Mouse (Mus musculus) liver, embryonic 12.5 days (tissue): ENCODE results near the gene Pax8. TPM values are rescaled to one million over a fixed set of nuclear protein-coding genes. Genes with fewer than 3 reads are reported as not detected.

Experiments used
- ATAC-seq: fragments of 200-750 bp; cut with Nextera tagmentation; 2 replicates; pipeline ENCODE4 v1.8.0; 2017; ENCODE audit warnings: moderate number of reproducible peaks, mild to moderate bottlenecking, moderate library complexity
- H3K27ac ChIP-seq: fragments of 300-500 bp; sonication (generic); 2 replicates; pipeline ENCODE4 v1.5.1; 2016; ENCODE audit warnings: mild to moderate bottlenecking
- H3K27me3 ChIP-seq: fragments of 300-500 bp; sonication (generic); replicated peaks from 2 replicates; pipeline ENCODE4 v1.6.1; 2016; ENCODE audit warnings: mild to moderate bottlenecking, moderate library complexity
- H3K36me3 ChIP-seq: fragments of 300-500 bp; sonication (generic); 2 replicates; pipeline ENCODE4 v1.6.1; 2016; ENCODE audit warnings: mild to moderate bottlenecking, moderate library complexity
- H3K4me1 ChIP-seq: fragments of 300-500 bp; sonication (generic); 2 replicates; pipeline ENCODE4 v1.6.1; 2016
- H3K4me2 ChIP-seq: fragments of 300-500 bp; sonication (generic); 2 replicates; pipeline ENCODE4 v1.6.1; 2016; ENCODE audit warnings: mild to moderate bottlenecking, moderate library complexity
- H3K4me3 ChIP-seq: fragments of 300-500 bp; sonication (generic); 2 replicates; pipeline ENCODE4 v1.5.1; 2016; ENCODE audit warnings: mild to moderate bottlenecking, moderate library complexity
- H3K9ac ChIP-seq: fragments of 300-500 bp; sonication (generic); 2 replicates; pipeline ENCODE4 v1.6.1; 2016; ENCODE audit warnings: mild to moderate bottlenecking, moderate library complexity
- H3K9me3 ChIP-seq: fragments of 300-500 bp; sonication (generic); replicated peaks from 2 replicates; pipeline ENCODE4 v1.6.1; 2016; ENCODE audit warnings: mild to moderate bottlenecking, moderate library complexity
- WGBS: fragments of 180-500 bp; shearing (Covaris S2); methylation state at CpG from one replicate; pipeline ENCODE4 v1.1.7; 2016; ENCODE audit not compliant: insufficient replicate concordance; 5-methylcytosine and 5-hydroxymethylcytosine counted together
- polyA plus RNA-seq: library from polyadenylated mRNA; unstranded; fragments of >200 nt; fragmentation: Nextera tagmentation; extraction: Ambion mirVana; gene quantifications from 2 replicates; pipeline ENCODE4 v1.2.1, GENCODE M21; 2016

The Pax8 gene
- polyA plus RNA-seq, 1 experiment from 2014 or later = not detected

DNA sequence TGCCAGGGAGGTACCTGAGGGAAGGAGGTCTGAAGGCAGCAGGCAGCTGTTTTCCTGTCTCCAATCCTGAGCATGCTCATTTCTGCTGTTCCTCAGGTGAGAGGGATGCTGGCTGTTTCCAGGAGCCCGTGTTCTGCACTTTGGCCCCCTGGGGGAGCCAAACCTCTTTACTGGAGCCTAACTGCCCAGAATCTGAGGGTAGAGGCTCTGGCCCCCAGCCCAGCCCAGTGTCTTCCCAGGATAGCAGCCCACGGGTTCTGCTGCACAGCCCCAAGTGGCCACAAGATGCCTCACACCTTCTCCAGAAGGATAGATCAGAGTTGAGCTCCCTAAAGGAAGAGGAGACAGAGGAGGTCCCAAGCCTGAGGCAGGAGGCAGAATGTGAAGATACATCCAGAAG is 78.3 kb downstream of the Pax8 start:
- no peak for ATAC-seq
- H3K4me1 ChIP-seq = no peaks in the 10 kb centered on the region
- H3K4me3 ChIP-seq = no peak overlapping the region
- no peak overlapping the region for H3K27ac ChIP-seq
- H3K4me2 ChIP-seq = no peak overlapping the region
- no peak overlapping the region for H3K9ac ChIP-seq
- no peaks in the 10 kb centered on the region for H3K27me3 ChIP-seq
- whole genome bisulfite sequencing = 41% methylated on average over 2 of the region's 2 CpGs
- peaks cover 86% of the 10 kb centered on the region for H3K36me3 ChIP-seq
- no peaks in the 10 kb centered on the region for H3K9me3 ChIP-seq

DNA sequence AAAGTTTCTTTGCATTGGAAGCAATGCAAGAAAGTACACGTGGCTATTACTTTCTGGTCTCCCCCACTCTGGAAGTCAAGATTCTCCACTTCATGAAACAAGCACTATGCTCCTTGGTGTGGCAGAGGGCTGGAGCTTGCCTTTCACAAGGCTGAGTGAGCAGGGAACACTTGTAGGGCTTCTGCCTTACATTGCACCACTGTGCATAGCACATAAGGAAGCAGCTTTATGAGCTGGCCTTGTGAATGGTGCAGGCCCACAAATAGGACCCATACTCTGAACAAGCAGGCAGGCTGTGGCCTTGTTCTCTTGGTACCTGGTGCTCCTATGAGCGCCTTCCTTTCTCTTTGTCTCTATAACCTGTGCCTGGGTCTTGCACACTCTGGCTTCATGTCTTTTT is 82.1 kb downstream of the Pax8 start:
- no peak overlapping the region for H3K9ac ChIP-seq
- no peak overlapping the region for H3K4me3 ChIP-seq
- no peaks in the 10 kb centered on the region for H3K9me3 ChIP-seq
- peaks cover 61% of the 10 kb centered on the region for H3K36me3 ChIP-seq
- peaks cover 23% of the 10 kb centered on the region for H3K4me1 ChIP-seq
- 66% methylated on average over 2 of the region's 2 CpGs for WGBS
- no peaks in the 10 kb centered on the region for H3K27me3 ChIP-seq
- no peak overlapping the region for H3K27ac ChIP-seq
- no peak overlapping the region for H3K4me2 ChIP-seq
- ATAC-seq = no peak

DNA sequence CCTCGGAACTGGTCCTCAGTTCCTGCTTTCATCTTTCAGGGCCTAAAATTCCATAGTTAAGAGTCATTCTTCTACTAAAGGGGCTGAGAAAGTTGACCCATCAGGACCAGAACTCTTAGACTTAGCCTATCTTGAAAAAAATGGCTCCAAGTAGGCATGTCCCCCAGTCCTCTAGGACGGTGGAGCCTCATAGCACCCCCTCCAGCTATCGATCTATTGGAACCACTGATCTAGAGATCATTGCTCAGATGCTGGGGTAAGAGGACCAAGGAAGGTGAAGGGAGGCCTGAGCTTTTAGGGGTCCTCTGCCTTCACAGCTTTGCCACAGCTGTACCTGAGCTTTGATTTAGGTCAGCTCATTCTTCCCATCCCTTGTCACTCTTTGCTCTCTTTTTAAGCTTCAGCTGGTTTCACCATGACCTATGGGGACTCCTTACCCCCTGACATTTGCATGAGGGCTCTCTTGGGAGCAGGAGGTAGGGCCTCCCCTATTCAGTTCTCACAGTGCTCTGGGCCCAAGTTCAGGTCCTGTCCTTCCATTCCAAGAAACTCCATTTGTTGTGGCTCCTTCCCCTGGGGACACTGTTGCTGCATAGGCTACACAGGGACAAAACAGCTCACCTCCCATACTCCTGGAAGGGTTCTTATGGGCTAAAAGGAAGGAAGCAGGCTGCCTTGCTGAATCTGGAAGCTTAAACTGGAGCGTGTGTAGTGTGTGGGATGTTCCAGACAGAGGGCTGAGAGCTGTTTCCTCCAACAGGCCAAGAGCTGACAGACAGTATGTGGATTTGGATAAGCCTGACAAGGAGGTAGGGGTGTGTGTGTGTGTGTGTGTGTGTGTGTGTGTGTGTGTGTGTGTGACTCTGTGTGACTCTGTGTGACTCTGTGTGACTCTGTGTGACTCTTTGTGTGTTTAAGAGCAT is 87.8 kb downstream of the Pax8 start:
- Histone ChIP-seq H3K27me3 (no peaks in the 10 kb centered on the region), H3K27ac (no peak overlapping the region), H3K4me1 (peaks cover 78% of the 10 kb centered on the region), H3K4me2 (peak overlapping the region; percentile 78), H3K9me3 (no peaks in the 10 kb centered on the region), H3K36me3 (peaks cover 16% of the 10 kb centered on the region; the same call in 1 of the 2 replicates), H3K4me3 (peak overlapping the region; percentile 64), H3K9ac (0 out of 2 replicates have a peak overlapping the region, but pooled peaks have one; percentile 71)
- WGBS = 51% methylated on average over 4 of the region's 4 CpGs
- no peak for ATAC-seq

DNA sequence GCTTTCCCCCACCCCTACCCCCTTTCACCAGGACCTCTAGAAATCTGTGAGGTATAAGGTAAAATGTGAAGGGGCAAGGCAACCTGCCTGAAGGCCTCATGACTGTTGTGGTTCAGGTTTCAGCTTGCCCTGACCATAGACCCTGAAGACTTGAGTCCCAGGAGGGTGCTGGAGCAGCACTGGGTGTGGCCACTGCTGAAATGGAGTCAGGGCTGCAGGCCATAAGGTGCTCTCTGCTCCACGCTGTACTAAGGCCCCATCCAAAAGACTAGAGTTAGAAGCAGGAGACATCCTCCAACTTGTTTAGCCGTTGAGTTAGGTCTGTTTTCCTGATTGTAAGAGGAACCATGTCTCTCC is 88.5 kb downstream of the Pax8 start:
- ATAC-seq = no peak
- 35% methylated on average over 2 of the region's 2 CpGs for WGBS
- Histone ChIP-seq H3K27ac (peak overlapping the region; percentile 90), H3K36me3 (peaks cover 11% of the 10 kb centered on the region; the same call in 1 of the 2 replicates), H3K4me1 (peaks cover 82% of the 10 kb centered on the region), H3K4me3 (peak overlapping the region; percentile 64), H3K4me2 (peak overlapping the region; percentile 78), H3K9ac (peak overlapping the region; percentile 71), H3K9me3 (no peaks in the 10 kb centered on the region), H3K27me3 (no peaks in the 10 kb centered on the region)

DNA sequence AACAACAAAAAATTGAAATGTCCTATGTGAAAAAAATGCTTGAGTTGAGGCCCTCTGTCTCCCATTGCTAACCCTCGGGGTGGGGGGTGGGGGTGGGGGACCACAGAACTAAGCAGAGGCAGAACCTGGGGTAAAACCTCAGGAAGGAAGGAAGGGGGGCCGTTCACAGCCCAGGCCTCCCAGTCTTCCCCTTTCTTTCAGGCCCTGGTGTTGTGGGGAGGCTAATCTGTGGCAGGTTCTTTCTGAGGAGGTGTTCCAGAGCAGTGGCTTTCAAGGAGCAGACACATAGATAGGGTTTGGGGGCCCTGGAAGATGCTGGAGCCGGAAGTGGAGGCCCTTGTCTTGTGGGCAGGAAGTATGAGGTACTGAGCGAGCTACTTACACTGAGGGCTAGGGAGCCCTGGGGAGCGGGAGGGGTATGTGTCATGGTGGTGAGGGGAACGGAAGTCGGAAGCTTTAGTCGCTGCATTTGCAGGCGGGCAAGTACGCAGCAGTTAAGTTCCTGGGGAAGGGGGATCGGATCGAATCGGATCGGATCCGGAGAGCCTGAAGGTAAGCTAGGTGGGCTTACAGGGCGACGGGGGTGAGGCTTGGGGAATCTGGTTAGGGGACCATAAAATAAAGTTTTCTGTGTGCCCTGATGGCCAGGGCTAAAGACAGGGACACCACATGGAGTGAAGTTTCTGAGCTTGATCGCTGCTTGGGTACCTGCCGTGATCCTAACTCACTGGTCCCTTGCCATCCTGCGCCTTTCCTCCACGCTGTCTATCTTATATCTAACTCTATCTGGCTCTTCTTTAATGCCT is 89.0 kb downstream of the Pax8 start:
- peak; percentile 50 for ATAC-seq
- Histone ChIP-seq H3K9me3 (no peaks in the 10 kb centered on the region), H3K27me3 (no peaks in the 10 kb centered on the region), H3K27ac (peak overlapping the region; percentile 90), H3K9ac (peak overlapping the region; percentile 71), H3K4me1 (peaks cover 82% of the 10 kb centered on the region), H3K36me3 (peaks cover 10% of the 10 kb centered on the region; the same call in 1 of the 2 replicates), H3K4me3 (peak overlapping the region; percentile 64), H3K4me2 (peak overlapping the region; percentile 78)
- WGBS = 20% methylated on average over 21 of the region's 21 CpGs

DNA sequence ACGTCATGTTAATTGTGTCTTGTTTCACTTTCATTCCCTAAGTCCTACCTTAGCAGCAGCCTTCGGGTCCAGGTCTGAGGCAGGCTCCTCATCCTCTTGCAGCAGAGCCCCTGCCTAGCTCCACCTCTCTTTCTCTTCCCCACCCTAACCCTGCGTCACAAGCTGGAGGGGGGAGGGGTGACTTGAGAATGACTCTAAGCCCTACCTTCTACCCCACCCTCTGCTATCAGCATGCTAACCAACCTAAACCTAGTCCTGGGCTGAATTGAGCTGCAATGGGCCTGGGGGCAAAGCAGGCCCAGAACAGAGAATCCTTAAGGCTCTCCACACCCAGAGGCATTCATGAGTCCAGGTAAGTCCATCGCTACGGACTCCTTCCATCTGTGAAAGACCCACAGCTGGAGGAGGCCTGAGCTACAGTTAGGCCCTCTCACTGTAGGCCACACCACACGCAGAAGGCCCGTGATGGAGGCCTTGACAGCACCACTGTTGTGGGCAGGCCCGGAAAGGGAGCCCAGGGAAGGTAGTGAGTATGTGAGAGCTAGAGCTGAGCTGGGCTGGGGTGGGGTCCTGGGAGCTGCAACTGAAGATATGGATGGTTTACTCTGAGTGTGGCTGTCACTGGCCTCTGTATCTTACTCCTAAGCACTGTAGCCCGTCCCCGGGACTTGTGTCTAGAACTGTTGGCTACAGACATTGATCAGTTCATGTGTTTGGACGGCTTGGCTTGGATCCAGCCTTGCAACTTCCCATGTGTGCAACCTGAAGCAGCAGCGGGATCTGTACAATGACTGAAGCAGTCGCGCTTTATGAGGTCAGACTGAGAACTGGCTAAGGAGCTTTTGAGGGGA is 90.1 kb downstream of the Pax8 start:
- H3K4me2 ChIP-seq = peak overlapping the region; percentile 78

DNA sequence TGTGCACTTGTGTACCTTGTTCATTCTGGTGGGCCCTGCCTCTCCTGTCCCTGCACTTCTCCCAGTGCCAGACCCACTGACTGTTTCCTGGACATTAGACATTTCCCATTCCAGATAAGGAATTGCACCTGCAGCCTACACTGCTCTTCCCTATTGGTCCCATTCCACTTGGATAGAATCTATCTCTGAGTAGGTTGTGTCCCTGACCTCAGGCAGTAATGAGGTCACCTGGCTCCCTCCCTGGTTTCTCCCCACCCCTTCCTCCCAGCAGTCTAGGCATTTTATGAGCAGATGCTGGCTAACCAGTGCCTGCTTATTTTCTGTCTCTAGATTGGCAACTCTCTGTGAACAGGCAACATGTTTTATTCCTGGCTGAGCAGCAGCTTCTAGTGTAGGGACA is 91.0 kb downstream of the Pax8 start:
- H3K9me3 ChIP-seq = no peaks in the 10 kb centered on the region
- peak overlapping the region; percentile 78 for H3K4me2 ChIP-seq
- peaks cover 2% of the 10 kb centered on the region; the same call in 1 of the 2 replicates for H3K36me3 ChIP-seq
- H3K4me1 ChIP-seq = peaks cover 72% of the 10 kb centered on the region
- H3K9ac ChIP-seq = no peak overlapping the region
- no peak for ATAC-seq
- H3K27me3 ChIP-seq = no peaks in the 10 kb centered on the region
- no peak overlapping the region; the same call in 1 of the 2 replicates for H3K27ac ChIP-seq
- H3K4me3 ChIP-seq = no peak overlapping the region

More for the DNA sequence above, 90.1 kb downstream of the Pax8 start:
- Histone ChIP-seq H3K9ac (peak overlapping the region; percentile 71), H3K4me3 (peak overlapping the region; percentile 64), H3K27ac (peak overlapping the region; percentile 90), H3K36me3 (peaks cover 5% of the 10 kb centered on the region; the same call in 1 of the 2 replicates), H3K4me1 (peaks cover 80% of the 10 kb centered on the region), H3K9me3 (no peaks in the 10 kb centered on the region), H3K27me3 (no peaks in the 10 kb centered on the region)
- ATAC-seq = peak; percentile 94
- WGBS = 33% methylated on average over 14 of the region's 14 CpGs

DNA sequence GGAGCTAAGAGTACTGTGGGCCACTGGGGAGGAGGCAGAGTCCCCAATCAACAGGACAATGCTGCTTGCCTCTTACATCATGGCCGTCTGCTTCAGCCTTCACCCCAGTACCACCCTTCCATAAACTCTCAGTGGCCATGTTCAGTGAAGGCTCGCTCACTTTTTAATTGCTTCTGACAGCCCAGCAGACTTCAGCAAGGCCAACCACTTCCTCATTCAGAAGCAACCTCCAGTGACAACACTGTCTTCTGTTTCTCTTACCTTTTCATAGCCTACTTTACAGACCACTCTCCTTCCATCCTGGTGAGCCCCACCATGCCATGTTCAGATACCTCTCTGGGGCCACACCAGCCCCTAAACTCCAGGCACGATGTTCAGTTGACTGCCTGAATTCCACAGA is 91.8 kb downstream of the Pax8 start:
- H3K4me1 ChIP-seq = peaks cover 72% of the 10 kb centered on the region
- H3K9me3 ChIP-seq = no peaks in the 10 kb centered on the region
- no peak overlapping the region for H3K4me3 ChIP-seq
- ATAC-seq = no peak
- H3K36me3 ChIP-seq = no peaks in the 10 kb centered on the region
- H3K27ac ChIP-seq = no peak overlapping the region
- no peaks in the 10 kb centered on the region for H3K27me3 ChIP-seq
- no peak overlapping the region for H3K9ac ChIP-seq
- 34% methylated on average over 3 of the region's 3 CpGs for WGBS
- H3K4me2 ChIP-seq = no peak overlapping the region

DNA sequence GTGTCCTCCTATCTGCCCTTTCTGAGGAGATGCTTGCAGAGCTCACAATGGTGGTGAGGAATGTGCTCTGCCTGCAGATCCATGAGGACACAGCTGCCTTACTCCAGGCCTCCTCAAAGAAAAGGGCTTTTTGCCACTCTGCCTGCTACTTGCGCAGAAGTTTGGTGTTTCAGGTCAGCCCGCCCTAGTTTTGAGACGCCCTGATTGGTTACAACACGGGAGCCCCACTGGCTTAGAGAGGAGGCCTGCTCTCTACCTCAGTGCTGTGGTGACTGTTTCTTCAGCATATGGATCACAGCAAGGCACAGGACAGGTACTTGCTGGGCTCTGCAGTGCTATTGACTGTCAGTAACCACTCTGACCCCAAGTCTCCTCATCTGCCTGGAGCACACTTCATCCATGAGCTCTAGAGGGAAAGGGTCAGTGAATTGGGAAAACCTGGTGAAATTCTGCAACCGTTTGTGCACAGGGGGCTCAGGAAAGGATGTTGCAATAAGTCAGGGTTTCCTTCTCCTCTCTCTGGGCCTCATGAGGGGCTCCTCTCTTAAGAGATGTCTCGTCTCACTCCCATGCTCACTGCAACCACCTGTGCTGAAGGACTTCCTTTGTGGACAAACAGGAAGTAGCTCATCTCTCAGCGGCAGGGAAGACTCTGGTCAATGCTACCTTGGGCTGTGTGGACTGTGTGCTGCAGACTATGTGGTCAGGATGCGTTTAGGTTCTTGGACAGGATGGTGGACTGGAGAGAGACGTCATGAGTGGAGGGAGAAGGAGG is 92.8 kb downstream of the Pax8 start:
- no peak overlapping the region for H3K4me2 ChIP-seq
- H3K4me3 ChIP-seq = no peak overlapping the region
- no peaks in the 10 kb centered on the region for H3K9me3 ChIP-seq
- no peak overlapping the region for H3K27ac ChIP-seq
- WGBS = 47% methylated on average over 9 of the region's 9 CpGs
- no peak for ATAC-seq
- peaks cover 71% of the 10 kb centered on the region for H3K4me1 ChIP-seq
- no peaks in the 10 kb centered on the region for H3K27me3 ChIP-seq
- H3K9ac ChIP-seq = no peak overlapping the region
- no peaks in the 10 kb centered on the region for H3K36me3 ChIP-seq

DNA sequence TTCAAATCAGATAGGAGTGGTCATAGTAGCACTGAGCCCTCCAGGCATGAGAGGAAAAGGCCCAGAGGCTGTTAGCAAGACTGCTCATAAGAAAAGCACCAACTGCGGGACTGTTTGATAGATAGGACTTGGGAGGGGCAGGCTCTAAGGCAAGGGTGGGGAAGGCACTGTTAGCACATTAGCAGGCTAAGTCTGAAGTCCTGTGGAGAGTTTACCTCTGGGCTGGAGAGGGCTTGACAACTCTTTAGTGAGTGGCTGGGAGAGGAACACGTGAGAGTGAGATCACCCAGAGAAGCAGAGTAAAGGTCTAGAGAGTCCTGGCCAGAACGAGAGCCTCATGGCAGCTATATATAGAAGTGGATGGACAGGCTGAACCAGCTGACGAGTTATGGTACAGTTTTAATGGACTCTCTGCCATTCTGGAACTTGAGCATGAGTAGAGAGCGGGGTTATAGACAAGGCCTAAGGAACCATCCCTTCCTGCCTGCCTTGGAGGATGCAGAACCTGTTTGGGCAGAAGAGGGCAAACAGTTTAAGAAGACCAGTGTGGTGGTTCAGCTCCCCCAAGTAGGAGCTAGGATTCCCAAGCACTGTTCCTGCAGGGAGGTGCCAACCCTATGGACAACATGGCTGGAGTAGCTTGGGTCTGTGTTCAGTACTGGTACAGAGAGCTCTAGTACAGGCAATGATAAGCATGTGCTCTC is 96.5 kb downstream of the Pax8 start:
- ATAC-seq = peak; percentile 92
- Histone ChIP-seq H3K4me2 (peak overlapping the region; percentile 8; the same call in 1 of the 2 replicates), H3K4me3 (no peak overlapping the region), H3K27ac (no peak overlapping the region), H3K4me1 (peaks cover 34% of the 10 kb centered on the region), H3K9me3 (no peaks in the 10 kb centered on the region), H3K9ac (no peak overlapping the region), H3K36me3 (no peaks in the 10 kb centered on the region), H3K27me3 (no peaks in the 10 kb centered on the region)
- 48% methylated on average over 5 of the region's 5 CpGs for WGBS
